Mouse (Mus musculus) left cerebral cortex, postnatal 25 days (tissue): ENCODE measurements around the gene Cox19. TPM values are rescaled to one million over a fixed set of nuclear protein-coding genes. Genes with fewer than 3 reads are reported as not detected.
A peak's percentile ranks its signal among the peaks of the same experiment; 100 is the strongest.

Experiments used
- DNase-seq, 2 experiments: peaks; one replicate each; pipeline ENCODE4 v3.0.0; 2022; ENCODE audit warnings: low spot score in 2 of 2, mixed read lengths in 1 of 2
- intact Hi-C: fragments of 180-260 bp; cut with DNase I; formaldehyde crosslinking; loops from one replicate; pipeline ENCODE4 v1.15.1; 2025
- total RNA-seq, 2 experiments: library from RNA; stranded (reverse); gene quantifications; 2 replicates each; pipeline ENCODE4 v1.2.3; 2021

Cox19 gene
- total RNA-seq, 2 experiments from 2014 or later = 65.6 to 70.7 TPM

DNA sequence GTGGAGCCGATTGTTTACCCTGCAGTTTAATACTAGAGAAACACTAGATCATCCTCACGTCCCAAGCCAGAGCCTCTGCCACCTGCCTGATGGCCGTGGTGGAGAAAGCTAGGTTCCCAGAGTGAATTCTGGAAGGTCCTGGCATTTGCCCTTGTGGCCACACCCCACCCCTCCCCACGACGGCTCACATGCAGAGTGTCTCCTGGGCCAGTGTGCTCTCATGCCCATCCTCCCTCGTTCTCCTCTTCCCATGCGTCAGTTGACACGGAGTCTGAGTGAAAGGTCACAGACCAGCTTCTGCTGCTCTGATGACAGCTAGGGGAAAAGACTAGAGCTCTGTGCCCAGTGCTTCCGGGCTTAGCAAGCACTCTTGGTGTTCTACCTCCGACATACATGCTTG, 33.3 kb upstream of the Cox19 start:
- no peak for DNase-seq
- intact Hi-C loops = no loop called here

- DNase-seq = no peak
- intact Hi-C loops = no loop called here
Observed at GRCm38 (mm10) chr5:139383234-139383633, 32.0 kb upstream of the Cox19 start.

GRCm38 (mm10) chr5:139382760-139383159, 31.5 kb upstream of the Cox19 start:
- peak; percentile 66 to 88 for DNase-seq
- intact Hi-C loops = no loop called here

- DNase-seq = no peak
- intact Hi-C loops = no loop called here
Observed at GRCm38 (mm10) chr5:139381586-139382513, 30.6 kb upstream of the Cox19 start.

DNA sequence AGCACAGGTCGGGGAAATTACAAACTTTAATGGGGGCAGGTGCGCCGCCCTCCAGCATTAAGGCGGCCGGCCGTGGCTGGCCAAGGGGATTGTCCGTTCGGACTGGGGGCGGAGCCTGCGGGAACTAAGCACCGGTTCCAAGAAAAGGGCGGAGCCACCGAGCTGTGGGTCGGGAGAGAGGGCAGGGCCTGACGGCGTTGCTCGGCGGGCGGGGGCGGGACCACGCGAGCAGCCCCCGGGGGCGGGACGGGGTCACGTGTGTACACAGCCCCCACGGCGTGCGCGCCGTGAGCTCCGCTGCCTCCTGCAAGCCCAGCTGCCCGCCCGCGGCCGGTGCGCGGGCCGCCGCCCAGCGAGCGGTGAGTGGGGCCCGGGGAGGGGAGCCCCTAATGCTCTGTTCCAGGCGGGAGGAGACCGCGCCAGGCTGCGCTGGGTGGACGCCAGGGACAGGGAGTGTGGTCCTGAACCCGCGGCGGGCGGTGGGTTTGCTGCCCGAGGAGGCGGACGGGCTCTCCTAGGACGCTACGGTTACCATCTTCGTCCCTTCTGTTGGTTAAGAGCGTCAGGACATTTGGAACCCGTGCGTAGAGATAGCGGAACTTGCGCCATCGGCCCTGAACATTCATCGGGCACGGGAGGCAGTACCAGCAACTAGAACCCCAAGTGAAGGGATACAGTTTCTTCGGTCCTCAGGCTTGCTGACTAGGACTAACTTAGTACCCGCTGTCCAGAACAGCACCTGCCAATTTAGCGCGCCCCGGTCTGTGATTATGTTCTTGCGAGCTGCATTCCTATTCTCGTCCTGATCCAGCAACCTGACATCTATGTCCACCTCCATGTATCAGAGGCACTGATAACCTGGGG, 29.4 kb upstream of the Cox19 start:
- intact Hi-C loops = no loop called here
- peak; percentile 84 to 90 for DNase-seq

GRCm38 (mm10) chr5:139379771-139380384, 28.7 kb upstream of the Cox19 start:
- intact Hi-C loops = no loop called here

GRCm38 (mm10) chr5:139378986-139379629, 27.9 kb upstream of the Cox19 start:
- no peak for DNase-seq
- intact Hi-C loops = no loop called here

More at GRCm38 (mm10) chr5:139379771-139380384, 28.7 kb upstream of the Cox19 start:
- DNase-seq = no peak

DNA sequence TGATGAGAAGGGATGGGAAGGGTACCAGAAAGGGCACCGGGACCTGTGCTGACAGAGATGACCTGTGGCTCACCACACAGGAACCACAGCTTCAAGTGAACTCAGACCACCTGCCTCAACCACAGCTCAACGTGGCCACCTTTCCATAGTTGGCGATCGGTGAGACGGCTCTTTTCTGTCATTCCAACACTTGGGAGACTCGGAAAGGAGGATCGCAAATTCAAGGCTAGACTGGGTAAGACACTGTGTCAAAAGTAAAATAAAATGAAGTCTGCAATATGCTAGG, 27.0 kb upstream of the Cox19 start:
- no peak for DNase-seq
- intact Hi-C loops = no loop called here

DNA sequence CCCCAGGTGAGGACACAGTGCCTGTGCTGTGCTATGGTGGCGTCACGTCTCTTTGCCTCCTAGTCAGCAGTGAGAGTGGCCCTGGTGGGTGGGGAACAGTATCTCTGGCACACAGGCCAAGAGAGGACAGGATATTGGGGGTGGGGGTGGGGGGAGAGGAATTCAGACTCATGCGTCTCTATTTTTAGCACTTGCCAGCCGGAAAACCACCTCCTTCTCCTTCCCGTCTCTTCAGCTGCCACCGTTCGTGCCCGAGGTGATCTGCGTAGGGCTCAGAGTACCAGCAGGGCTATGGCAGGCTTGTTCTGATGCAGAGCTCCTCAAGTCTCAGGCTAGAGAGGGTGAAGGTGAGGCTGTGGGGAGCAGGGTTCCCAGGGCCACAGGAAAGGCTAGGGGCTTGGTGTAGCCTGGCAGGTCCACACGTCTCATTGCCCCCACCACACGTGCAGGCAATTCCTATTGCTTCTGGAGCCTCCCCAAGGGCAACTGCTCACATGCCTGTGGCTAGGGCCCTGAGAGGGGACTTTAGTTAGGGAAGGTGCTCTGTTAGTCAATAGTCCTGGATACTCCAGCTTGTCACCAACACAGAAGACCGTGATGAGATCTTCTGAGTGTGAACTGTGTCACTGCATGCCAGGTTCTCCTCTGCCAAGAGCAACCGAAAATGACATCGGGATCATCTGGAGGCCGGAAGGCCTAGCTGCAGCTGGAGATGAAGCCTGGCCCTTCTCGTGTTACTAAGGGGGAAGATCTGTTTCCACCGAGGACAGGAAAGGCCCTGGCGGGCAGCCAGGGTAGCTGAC, 26.5 kb upstream of the Cox19 start, which contains the start of gene Gpr146:
Gene Gpr146, plus strand, starts transcription at position 230 of the 803 bp plus-strand sequence.
- peak in 1 of 2 experiments; percentile 47 for DNase-seq
- intact Hi-C loops = no loop called here

GRCm38 (mm10) chr5:139374841-139375240, 23.6 kb upstream of the Cox19 start:
- intact Hi-C loops = no loop called here
- no peak for DNase-seq

GRCm38 (mm10) chr5:139373889-139374444, 22.7 kb upstream of the Cox19 start:
- intact Hi-C loops = no loop called here
- no peak for DNase-seq

DNA sequence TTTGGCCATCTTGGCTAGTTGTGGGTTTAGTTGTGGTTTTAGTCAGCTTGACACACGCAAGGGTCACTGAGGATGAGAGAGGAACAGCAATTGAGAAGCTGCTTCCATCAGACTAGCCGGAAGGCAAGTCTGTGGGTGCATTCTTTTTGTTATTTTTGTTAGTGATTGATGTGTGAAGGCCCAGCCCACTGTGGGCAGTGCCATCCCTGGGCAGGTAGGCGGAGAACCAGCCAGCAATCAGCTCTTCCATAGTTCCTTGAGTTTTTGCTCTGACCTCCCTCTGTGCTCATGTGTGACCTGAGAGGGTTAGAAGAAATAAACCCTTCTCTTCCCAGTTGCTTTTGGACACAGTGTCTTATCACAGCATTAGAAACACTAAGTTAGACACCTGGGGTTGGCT, 21.9 kb upstream of the Cox19 start:
- intact Hi-C loops = no loop called here
- DNase-seq = no peak

GRCm38 (mm10) chr5:139371631-139372401, 20.6 kb upstream of the Cox19 start:
- DNase-seq = peak; percentile 87 to 90
- intact Hi-C loops = no loop called here

GRCm38 (mm10) chr5:139371118-139371517, 19.9 kb upstream of the Cox19 start:
- no peak for DNase-seq
- intact Hi-C loops = no loop called here

DNA sequence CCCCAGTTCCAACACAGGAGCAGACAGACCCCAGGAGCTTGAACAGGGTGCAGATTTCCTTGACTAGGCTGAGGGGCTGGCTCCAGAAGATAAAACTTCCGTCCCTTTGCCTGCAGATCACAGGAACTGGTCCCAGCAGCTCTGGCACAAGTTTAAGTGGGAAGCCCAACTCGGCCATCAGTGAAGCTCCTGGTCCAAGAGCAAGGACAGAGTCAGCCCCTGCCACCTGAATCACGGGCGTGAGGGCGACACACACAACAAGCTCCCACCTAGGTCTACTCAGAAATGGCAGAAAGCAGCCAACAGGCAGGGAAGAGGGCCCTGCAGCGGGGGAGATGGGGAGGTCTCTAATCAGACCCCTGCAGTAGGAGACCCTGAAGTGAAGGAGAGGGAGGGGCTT, 19.1 kb upstream of the Cox19 start:
- intact Hi-C loops = no loop called here
- no peak for DNase-seq

DNA sequence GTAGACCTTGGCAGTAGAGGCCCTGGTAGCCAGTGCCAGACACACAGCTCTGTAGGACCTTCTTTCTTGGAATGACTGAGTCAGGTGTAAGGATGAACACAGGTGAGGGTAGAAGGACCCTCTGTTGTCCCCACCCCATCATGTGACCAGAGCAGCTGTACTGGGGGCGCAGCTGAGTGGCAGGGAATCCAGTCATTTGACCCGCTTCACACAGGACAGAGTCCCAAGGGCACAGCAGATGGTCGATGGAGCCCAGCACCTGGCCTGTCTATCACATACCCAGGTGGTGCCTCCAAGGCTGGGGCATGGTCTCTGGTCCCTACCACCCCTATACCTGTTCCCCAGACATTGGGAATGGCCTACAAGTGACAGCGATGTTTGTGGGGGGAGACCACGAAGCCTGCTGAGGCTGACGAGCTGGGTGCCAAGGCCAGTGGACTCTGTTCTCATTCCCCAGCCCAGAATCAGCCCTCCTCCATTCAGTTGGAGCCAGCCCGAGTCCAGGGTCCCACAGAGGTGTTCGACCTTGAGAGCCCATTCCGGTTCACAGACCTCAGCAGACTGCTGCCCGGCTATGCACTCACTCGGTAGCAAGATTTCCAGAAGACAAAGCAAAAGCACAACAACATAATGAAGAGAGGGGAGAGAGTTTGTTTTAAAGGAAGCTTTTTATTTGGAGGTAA, 17.6 kb upstream of the Cox19 start:
- intact Hi-C loops = no loop called here
- no peak for DNase-seq

DNA sequence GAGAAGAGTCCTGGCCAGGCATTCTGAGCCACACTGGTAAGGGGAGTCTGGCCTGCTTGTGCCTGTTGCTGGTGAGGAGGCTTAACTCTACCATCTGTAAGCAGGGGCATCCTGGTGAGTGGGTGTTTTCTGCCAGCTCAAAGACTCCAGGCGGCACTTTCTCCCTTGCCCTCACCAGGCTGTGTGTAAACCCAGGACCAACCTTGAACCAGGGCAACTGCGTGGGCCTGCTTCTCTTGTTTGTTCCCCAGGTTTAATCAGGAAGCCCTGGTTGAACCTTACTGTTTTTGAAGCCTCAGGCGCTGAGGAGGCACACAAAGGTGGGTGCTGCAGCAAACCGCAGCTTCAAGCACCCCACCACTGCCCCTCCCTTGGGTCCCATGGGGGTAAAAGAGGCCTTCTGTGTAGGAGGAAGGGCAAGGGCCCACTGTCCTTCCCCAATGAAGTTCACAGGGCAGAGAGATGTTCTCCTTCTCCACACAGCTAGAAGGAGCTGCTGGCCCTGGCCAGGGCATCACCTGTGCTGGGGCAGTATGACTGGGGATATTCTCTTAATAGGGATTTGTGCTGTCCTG, 16.8 kb upstream of the Cox19 start:
- DNase-seq = no peak
- intact Hi-C loops = no loop called here
